Mouse (Mus musculus) layer of hippocampus, adult 18-20 months (tissue): ENCODE results near the gene Cyp2j5. TPM values are rescaled to one million over a fixed set of nuclear protein-coding genes. Genes with fewer than 3 reads are reported as not detected.
"Not testable (repeated sequence)": the region's sequence is repeated elsewhere in the genome, so short reads cannot be mapped to it uniquely, and the experiment has no call there.

Experiments used
- DNase-seq, 2 experiments: peaks; one replicate each; pipeline ENCODE4 v3.0.0; 2022; ENCODE audit warnings: low spot score in 2 of 2
- long read RNA-seq: library from polyadenylated mRNA; stranded (forward); transcript quantifications from one replicate; pipeline ENCODE4 v2.0.0, GENCODE M21; 2021
- total RNA-seq, 2 experiments: library from RNA; stranded (reverse); gene quantifications; 2 replicates each; pipeline ENCODE4 v1.2.3; 2021

The Cyp2j5 gene
- not detected for total RNA-seq
- long read RNA-seq: 0 reads

GRCm38 (mm10) chr4:96663991-96664390 is at the start of gene Cyp2j5:
Gene Cyp2j5, minus strand, starts transcription at chr4:96664154.
- DNase-seq: no peak

- peak; percentile 46 to 87 for DNase-seq
These were observed 41.5 kb upstream of the Cyp2j5 start for GRCm38 (mm10) chr4:96705281-96705951.

- no peak for DNase-seq
These were observed 34.2 kb upstream of the Cyp2j5 start for GRCm38 (mm10) chr4:96698218-96698561.

- peak; percentile 35 to 60 for DNase-seq
These were observed 33.7 kb upstream of the Cyp2j5 start for GRCm38 (mm10) chr4:96697511-96698217.

- peak; percentile 54 to 86 for DNase-seq
These were observed 32.8 kb upstream of the Cyp2j5 start for GRCm38 (mm10) chr4:96696614-96697360.

GRCm38 (mm10) chr4:96687358-96687803 is 23.4 kb upstream of the Cyp2j5 start:
- DNase-seq: no peak

- DNase-seq: peak in 1 of 2 experiments; percentile 37
These were observed 19.5 kb upstream of the Cyp2j5 start for GRCm38 (mm10) chr4:96683474-96683873.

- no peak for DNase-seq
These were observed 17.0 kb upstream of the Cyp2j5 start for GRCm38 (mm10) chr4:96680966-96681365.

GRCm38 (mm10) chr4:96680233-96680632 is 16.3 kb upstream of the Cyp2j5 start:
- DNase-seq: peak; percentile 13 to 53

GRCm38 (mm10) chr4:96664668-96665454 is 907 bp upstream of the Cyp2j5 start:
- no peak for DNase-seq

- no peak for DNase-seq
These were observed 28.5 kb downstream of the Cyp2j5 start for GRCm38 (mm10) chr4:96635455-96635854.

GRCm38 (mm10) chr4:96622474-96622873 is 41.5 kb downstream of the Cyp2j5 start:
- DNase-seq: no peak

GRCm38 (mm10) chr4:96591791-96592150 is 72.2 kb downstream of the Cyp2j5 start:
- peak; percentile 51 to 88 for DNase-seq

GRCm38 (mm10) chr4:96590911-96591790 is 72.8 kb downstream of the Cyp2j5 start, which contains the start of gene Cyp2j9:
Gene Cyp2j9, minus strand, starts transcription at chr4:96591578.
- DNase-seq: peak; percentile 3 to 40

GRCm38 (mm10) chr4:96581425-96582088 is 82.4 kb downstream of the Cyp2j5 start:
- peak in 1 of 2 experiments; percentile 14 for DNase-seq

- DNase-seq: not testable (repeated sequence)
These were observed 83.6 kb downstream of the Cyp2j5 start for GRCm38 (mm10) chr4:96580351-96580750.
